Mouse (Mus musculus): Measurements from ENCODE around the gene Hyal3.

The Hyal3 gene

GRCm38 (mm10) chr9:107617461-107617860 lies 36.8 kb downstream of the Hyal3 start:
- no peak for DNase-seq (ENCODE audit: low read depth)

GRCm38 (mm10) chr9:107618098-107618497 lies 37.5 kb downstream of the Hyal3 start:
- no peak for DNase-seq (ENCODE audit: low read depth)

DNA sequence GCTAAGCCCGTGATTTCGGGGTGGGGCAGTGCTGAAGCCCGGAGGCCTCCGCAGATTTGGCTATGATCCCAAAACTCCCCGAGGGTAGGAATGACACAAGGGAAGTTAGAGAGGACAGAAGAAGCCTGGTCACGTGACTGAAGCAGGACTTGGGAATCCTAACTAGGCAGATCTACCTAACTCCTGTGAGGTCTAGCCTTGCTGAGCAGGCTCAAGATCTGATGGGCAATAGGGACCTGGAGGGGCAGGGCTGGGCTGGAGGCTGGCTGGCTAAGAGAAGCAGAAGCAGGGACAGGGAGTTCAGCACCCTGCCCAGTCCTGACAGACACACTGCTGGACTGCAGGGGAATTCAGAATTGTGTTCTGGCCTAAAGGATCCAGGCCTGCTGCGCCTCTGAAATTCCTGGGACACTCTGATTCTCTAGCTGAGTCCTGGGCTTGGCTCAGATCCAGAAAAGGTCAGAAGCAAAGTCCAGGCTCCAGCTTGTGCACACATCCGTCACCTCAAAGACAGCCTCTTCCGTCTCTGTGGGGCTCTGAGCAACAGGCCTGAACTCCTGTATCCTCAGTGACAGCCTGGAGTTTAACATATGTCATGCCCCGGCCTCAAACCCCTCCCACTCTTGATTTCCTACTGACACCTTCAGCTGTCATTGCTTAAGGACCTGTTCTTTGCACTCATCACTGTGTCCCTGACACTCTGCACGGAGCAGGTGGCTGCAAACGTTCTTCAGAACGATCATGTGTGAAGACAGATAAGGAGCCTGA lies 38.3 kb downstream of the Hyal3 start:
- DNase-seq (ENCODE audit: low read depth): peak; percentile 44

DNA sequence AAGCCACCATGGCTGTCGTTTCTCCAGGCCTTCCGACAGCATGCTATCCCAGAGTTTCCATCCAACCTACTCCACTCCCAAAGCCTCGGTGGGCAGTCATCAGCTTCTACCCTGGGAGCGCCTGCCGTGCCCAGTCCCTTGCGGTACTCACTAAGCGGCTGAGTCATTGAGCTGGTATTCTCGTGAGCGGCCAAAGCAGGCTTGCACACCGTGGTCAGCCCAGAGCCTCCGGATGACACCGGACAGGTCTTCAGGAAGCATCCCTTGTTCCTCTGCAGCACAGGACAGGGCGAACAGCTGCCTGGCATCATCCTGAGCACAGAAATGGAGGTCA lies 38.9 kb downstream of the Hyal3 start:
- peak; percentile 76 for DNase-seq (ENCODE audit: low read depth)

- peak; percentile 36 for DNase-seq (ENCODE audit: low read depth)
Measured at GRCm38 (mm10) chr9:107620954-107621353, 40.3 kb downstream of the Hyal3 start.

DNA sequence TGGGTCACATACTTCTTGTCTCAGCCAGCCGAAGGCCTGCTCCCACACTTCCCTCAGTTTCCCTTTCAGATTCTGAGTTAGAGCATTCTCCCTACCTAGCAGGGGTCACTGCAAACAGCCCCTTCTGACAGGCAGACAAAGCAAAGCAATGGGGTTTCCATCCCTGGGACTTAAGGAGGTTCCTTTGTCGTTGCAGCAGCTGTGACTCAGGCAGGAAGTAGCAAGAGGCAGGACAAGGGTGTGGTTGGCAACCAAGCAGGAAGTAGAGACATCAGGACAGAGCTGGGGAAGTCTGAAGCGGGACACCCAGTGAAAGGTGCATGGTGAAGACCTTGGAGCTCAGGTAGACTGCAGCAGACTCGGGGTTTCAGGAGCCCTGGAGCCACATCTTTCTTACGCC lies 43.9 kb downstream of the Hyal3 start:
- no peak for DNase-seq (ENCODE audit: low read depth)

DNA sequence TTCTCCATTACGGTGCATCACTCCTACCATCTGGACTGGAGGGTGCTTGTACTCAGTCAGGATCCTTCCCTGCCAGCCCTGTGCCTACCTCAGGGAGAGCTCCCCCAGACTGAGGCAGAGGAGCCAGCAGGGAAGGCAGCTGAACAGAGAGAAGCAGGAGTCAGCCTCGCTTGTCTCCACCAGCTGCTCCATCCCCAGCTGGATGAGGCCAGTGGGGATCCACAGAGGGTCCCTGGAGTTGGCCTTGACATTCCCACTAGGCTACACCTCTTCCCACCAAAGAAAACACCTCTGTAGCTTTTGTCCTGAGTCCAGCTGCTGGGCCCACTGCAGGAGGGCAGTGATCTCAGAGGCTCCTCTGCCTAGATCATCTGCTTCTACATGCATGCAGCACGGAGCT lies 44.3 kb downstream of the Hyal3 start:
- DNase-seq (ENCODE audit: low read depth): no peak

DNA sequence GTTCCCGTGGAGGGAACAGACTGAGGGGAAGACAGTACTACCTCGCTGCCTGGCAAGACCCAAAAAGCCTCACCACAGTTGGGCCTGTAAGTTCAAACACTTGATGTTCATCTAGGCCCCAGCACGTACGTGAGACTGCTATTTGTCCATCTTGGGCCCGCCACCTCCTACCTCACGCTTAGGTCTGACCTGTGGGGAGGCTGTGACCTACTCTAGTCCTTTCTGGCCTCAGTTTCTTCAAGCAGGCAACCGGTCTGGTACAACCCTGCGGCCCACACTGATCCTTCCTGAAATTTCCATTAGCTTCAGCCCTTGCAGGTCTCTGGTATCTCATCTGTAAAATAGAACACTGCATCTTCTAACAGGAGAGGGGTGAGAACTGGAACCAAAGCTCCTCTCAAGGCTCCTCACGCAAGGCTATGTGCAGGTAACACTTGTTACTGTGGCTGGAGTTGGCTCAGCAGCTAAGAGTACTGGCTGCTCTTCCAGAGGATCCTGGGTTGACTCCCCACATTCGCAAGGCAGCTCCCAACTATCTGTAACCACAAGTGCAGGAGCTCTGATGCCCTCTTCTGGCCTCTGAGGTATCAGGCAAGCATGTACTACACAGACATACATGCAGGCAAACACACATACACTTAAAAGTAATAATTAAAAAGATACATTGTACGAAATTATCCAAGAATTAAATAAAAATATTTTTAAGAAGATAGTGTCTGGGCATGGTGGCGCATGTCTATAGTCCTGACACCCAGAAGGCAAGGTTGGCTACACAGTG lies 44.9 kb downstream of the Hyal3 start:
- DNase-seq (ENCODE audit: low read depth): no peak

DNA sequence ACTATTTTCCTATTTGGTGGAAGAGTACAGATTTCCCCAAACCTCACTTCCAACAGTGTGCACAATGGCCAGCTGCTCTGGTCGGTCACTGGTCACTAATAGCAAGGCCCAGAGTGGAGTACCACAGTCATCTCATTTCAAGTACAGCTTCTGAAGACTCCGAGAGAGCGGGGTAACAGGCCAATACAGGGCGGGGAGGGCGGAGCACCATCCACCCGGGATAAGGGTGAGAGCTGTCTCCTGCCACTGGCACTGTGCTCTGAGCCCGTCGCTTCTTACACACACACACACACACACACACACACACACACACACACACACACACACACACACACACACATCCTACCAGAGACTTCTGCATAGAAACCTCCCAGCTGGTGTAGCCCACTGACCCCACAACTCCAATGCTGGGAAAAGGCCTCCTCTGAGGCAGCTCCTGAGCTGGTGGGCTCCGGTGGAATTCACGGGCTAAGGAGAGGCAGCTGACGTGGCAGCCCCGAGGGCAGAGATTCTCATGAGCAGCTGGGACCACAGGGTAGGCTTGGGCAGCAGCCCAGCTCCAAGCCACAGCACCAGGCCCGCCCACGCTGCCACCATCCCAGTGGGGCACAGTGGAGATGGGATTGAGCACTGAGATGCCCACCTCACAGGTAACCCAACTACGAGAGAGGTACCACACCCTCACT lies 45.7 kb downstream of the Hyal3 start:
- peak; percentile 85 for DNase-seq (ENCODE audit: low read depth)

GRCm38 (mm10) chr9:107626844-107627277 lies 46.2 kb downstream of the Hyal3 start:
- DNase-seq (ENCODE audit: low read depth): peak; percentile 84

- no peak for DNase-seq (ENCODE audit: low read depth)
Measured at GRCm38 (mm10) chr9:107627387-107628255, 47.0 kb downstream of the Hyal3 start.

GRCm38 (mm10) chr9:107628721-107629410 lies 48.2 kb downstream of the Hyal3 start:
- DNase-seq (ENCODE audit: low read depth): no peak

- DNase-seq (ENCODE audit: low read depth): no peak
Measured at GRCm38 (mm10) chr9:107629411-107629730, 48.8 kb downstream of the Hyal3 start.

DNA sequence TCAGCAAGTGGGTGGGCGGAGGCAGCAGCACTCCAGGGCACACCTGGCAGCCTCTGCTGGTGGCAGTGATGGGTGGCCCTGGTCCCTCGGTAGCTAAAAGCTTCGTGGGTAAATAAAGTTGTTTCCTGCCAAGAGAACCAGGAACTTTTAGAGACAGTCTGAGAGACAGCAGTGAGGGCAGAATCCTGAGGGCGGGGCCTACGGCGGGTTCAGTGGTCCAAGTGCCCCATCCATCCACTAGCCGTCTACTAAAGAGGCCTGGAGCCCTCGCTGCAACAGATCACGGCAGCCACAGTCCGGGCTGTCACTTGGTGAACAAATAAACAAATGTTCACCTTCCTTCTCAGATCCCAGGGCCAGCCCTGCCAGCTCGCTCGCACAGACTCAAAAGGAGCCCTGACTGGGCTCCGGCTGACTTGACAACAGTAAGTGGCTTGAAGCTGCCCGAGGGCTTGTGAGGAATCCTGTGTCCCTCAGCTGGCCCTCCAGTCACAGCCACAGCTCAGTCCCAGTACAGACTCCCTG lies 49.3 kb downstream of the Hyal3 start:
- DNase-seq (ENCODE audit: low read depth): no peak

GRCm38 (mm10) chr9:107630576-107630975 lies 50.0 kb downstream of the Hyal3 start:
- peak; percentile 48 for DNase-seq (ENCODE audit: low read depth)

DNA sequence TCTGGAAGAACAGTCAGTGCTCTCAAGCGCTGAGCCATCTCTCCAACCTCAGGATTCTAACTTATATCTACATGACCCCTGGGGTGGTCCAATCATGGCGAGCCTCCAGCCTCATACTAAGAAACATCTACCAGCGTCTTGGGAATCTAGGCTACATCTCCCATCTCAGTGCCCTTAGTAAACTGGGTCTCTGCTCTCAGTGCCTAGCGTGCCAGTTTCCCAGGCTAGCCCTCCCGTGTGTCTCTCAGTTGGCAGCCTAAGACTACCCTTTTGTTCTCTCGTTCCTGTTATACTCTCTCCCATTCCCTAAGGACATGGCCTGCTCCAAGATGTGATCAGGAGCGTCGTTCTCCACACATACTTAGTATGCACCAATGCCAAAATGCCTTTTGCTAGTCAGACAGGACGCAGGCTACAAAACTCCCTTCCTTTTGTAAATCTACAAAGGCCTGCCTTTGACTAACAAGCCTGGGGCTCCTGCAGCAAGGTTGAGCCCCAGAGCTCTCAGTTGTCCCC lies 50.8 kb downstream of the Hyal3 start:
- no peak for DNase-seq (ENCODE audit: low read depth)

DNA sequence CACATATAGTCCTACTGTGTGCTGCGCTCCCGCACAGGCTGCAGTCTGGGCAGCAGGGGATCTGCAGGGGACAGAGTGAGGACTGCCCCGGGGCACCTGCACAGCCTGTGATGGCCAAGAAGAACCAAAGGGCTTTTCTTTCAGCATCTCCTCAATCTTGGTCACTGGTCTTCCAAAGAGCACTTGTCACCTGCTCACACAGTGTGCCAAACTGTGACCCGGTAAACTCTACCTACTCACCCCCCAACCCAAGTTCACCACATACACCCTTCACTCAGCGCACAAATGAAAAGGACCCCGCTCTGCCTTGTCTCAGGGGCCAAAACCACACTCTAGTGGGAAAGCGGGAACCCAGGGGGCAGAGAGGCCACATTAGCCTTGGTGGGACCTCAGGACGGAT lies 51.2 kb downstream of the Hyal3 start:
- no peak for DNase-seq (ENCODE audit: low read depth)

DNA sequence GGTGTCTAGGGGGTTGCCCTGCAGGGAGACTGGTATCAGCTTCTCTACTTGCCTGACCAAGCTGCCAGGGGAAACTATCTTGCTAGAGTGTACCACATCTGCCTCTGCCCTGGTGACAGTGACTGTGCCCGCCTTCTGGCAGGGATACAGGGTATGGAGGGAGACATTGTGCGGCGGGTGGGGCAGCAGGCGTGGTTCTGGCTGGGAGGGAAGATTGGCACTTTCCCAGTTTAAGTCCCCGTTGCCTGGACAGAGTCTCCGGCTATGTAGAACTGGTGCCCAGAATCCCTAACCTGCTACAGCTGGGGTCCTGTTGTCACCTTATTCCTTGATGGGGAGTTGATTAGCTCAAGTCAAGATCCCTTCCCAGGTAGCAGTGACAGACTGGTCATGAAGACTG lies 51.9 kb downstream of the Hyal3 start:
- peak; percentile 41 for DNase-seq (ENCODE audit: low read depth)

DNA sequence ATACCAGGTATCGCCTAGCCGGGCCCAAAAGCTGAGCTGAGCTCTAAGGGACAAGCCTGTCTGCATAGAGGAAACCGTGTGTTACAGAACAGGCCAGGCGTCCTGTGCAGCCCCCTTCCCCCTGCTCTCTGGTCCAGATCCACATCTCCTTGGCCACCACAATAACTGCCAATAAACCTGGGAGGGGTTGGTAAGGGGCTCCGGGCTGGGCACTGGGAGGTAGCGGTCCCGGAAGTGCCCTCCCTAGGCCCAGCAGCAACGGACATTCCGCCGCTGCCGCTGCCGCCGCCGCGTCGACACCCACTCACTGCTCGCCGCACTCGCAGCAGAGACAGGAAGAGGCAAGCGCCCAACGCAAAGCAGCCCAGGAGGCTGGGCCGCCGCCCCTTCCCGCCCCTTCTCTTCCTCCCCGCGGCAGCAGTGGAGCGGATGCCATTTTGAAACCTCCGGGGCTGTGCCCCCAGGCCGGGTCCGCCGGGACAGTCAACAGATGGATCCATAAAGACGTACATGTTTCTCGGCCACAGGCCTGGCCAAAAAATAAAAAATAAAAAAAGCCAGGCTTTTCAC lies 52.6 kb downstream of the Hyal3 start:
- DNase-seq (ENCODE audit: low read depth): peak; percentile 88

DNA sequence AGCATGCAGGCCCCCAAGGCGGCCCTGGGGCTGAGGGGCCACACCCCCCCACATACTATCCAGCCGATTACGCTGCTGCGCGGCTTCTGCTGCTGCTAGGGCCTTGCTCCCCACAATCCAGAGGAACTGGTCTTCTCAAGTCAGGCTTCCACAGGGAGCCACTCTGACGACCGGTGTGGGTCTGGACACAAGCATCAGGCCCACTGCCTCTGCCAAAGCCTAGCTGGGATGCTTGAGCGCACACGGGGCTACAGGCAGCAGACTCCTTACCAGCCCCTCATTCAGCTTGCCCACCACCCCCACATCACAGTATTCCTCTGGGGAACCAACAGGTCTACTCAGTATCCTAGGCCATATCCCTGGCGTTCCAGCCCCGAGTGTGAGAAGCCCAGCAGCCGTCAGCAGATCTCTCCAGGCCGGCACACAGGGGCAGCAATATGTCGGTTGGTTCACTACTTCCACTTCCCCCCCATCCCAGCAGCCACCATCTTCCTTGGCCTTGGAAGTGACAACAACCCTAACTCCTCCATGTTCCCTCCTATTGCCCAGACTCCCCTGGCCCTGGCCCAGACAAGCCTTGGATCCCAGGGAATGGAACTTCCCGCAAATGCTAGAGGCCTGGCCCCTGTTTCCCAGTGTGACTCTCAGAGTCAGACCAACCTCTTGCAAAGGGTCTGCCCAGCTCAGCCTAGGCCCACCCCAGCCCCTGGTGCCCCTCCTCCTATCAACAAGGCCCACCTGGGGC lies 53.2 kb downstream of the Hyal3 start:
- peak; percentile 45 for DNase-seq (ENCODE audit: low read depth)

All from NIH3T3 (cell line).